Mouse (Mus musculus): ENCODE results near the gene Sult3a1. TPM values are rescaled to one million over a fixed set of nuclear protein-coding genes. Genes with fewer than 3 reads are reported as not detected.
"Not testable (repeated sequence)": the region's sequence is repeated elsewhere in the genome, so short reads cannot be mapped to it uniquely, and the experiment has no call there.

The Sult3a1 gene
- not detected for polyA plus RNA-seq (2017; shearing (Covaris generic))

- ATAC-seq: no peak
Measured at GRCm38 (mm10) chr10:33857421-33857820, at the start of gene Sult3a1. Gene Sult3a1, plus strand, starts transcription at chr10:33857721.

- no peak for ATAC-seq
Measured at GRCm38 (mm10) chr10:33811807-33812206, 45.7 kb upstream of the Sult3a1 start.

GRCm38 (mm10) chr10:33814266-33814665 is 43.3 kb upstream of the Sult3a1 start:
- ATAC-seq: no peak

GRCm38 (mm10) chr10:33816923-33817322 is 40.6 kb upstream of the Sult3a1 start:
- no peak for ATAC-seq

- no peak for ATAC-seq
Measured at GRCm38 (mm10) chr10:33820892-33821291, 36.6 kb upstream of the Sult3a1 start.

GRCm38 (mm10) chr10:33865994-33866393 is 8.5 kb downstream of the Sult3a1 start:
- ATAC-seq: no peak

- ATAC-seq: no peak
Measured at GRCm38 (mm10) chr10:33870441-33870840, 12.9 kb downstream of the Sult3a1 start.

- ATAC-seq: no peak
Measured at GRCm38 (mm10) chr10:33872672-33873398, 15.3 kb downstream of the Sult3a1 start.

- ATAC-seq: not testable (repeated sequence)
Measured at GRCm38 (mm10) chr10:33882411-33882810, 24.9 kb downstream of the Sult3a1 start.

- ATAC-seq: not testable (repeated sequence)
Measured at GRCm38 (mm10) chr10:33901520-33901919, 44.0 kb downstream of the Sult3a1 start.

GRCm38 (mm10) chr10:33904530-33905481 is 47.3 kb downstream of the Sult3a1 start, which contains the start of gene Rsph4a:
Gene Rsph4a, plus strand, starts transcription at chr10:33905111.
- ATAC-seq: peak; percentile 56

- ATAC-seq: no peak
Measured at GRCm38 (mm10) chr10:33905489-33905888, 48.0 kb downstream of the Sult3a1 start.

Other genes starting within 250 kb of the Sult3a1 start
- gene Clvs2, start 233.0 kb upstream of the Sult3a1 start, polyA plus RNA-seq (2017; shearing (Covaris generic)): not detected
- not detected for gene Sult3a2, start 71.0 kb upstream of the Sult3a1 start, polyA plus RNA-seq (2017; shearing (Covaris generic))
- under 1 TPM in 1 of 2 experiments, not detected in 1; 0.16 TPM for gene Rsph4a, start 47.4 kb downstream of the Sult3a1 start, polyA plus RNA-seq (2017; shearing (Covaris generic))
- 10 to 100 TPM; 74.2 to 89.2 TPM for gene Zup1, start 93.5 kb downstream of the Sult3a1 start, polyA plus RNA-seq (2017; shearing (Covaris generic))
- 10 to 100 TPM; 50.7 to 77.2 TPM for gene Rwdd1, start 161.9 kb downstream of the Sult3a1 start, polyA plus RNA-seq (2017; shearing (Covaris generic))
- gene Trappc3l, start 179.9 kb downstream of the Sult3a1 start, polyA plus RNA-seq (2017; shearing (Covaris generic)): not detected
- not detected for gene Calhm4, start 186.6 kb downstream of the Sult3a1 start, polyA plus RNA-seq (2017; shearing (Covaris generic))
- not detected for gene Calhm5, start 238.8 kb downstream of the Sult3a1 start, polyA plus RNA-seq (2017; shearing (Covaris generic))

Measured in CD4-positive, CD25-positive, alpha-beta regulatory T cell, adult 4 months (primary cell).